Comparison of ENCODE assay signal across 11 mouse cellular contexts in the genomic region with DNA sequence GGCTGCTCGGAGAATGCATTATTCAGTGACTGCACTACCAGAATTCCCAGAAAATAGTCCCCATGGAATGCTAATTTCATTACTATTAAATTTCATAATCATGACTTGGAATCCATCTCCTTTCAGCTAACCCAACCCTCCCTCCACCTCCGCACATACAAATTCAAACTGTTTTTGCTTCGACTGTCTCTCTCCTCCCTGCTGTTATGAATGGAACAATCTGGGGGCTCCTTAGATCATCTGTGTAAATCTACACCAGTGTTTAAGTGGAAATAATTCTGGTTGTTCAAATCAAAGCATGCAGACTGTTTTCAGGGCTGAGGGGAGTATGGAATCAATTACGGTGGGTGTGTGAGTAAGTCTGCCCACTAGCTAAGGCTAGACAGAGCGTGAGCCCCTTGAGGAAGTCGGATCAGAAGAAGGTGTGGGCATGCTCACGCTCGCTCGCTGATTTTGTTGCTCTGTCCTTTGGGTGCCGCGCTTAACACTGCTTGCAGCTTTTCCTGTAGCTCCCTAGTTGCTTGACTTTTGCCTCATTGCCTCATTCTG.
A peak's percentile ranks its signal among the peaks of the same experiment; 100 is the strongest.
DNase-seq lines count a peak whose midpoint lies in the region; ATAC-seq lines count a peak whose summit lies in the region.
"Had no signal": no experiment of that assay in that cellular context is flagged by ENCODE, and none has a peak within 500 bp of the region (broad histone marks: within the 10 kb centered on the region; RNA-seq: fewer than 3 reads in every experiment).

No protein-coding gene starts in this region.

- no peaks in the 10 kb centered on the region for H3K36me3 ChIP-seq in liver, embryonic 15.5 days (replicated peaks)
- H3K36me3 ChIP-seq in embryonic facial prominence, embryonic 14.5 days (ENCODE audit: control insufficient read depth, insufficient read depth, low read length): no peaks in the 10 kb centered on the region
- H3K36me3 ChIP-seq in forebrain, embryonic 14.5 days (ENCODE audit: control insufficient read depth, insufficient read depth, low read length): no peaks in the 10 kb centered on the region
- H3K36me3 ChIP-seq in midbrain, embryonic 15.5 days (replicated peaks): no peaks in the 10 kb centered on the region

- peak overlapping the region; percentile 20; the same call in 1 of the 2 replicates for H3K4me2 ChIP-seq in liver, embryonic 15.5 days
- peak overlapping the region; percentile 14; the same call in 1 of the 2 replicates for H3K4me2 ChIP-seq in embryonic facial prominence, embryonic 14.5 days (ENCODE audit: low read depth, low read length)
- no peak overlapping the region for H3K4me2 ChIP-seq in forebrain, embryonic 14.5 days (ENCODE audit: low read length)
- H3K4me2 ChIP-seq in midbrain, embryonic 15.5 days: no peak overlapping the region; the same call in 1 of the 2 replicates
- H3K4me2 ChIP-seq: heart, embryonic 11.5 days had no signal

- no peak overlapping the region for H3K4me3 ChIP-seq in liver, embryonic 15.5 days (replicated peaks)
- H3K4me3 ChIP-seq in embryonic facial prominence, embryonic 14.5 days (ENCODE audit: low read depth, low read length): no peak overlapping the region
- no peak overlapping the region for H3K4me3 ChIP-seq in forebrain, embryonic 14.5 days (ENCODE audit: low read depth, low read length)
- H3K4me3 ChIP-seq in midbrain, embryonic 15.5 days: no peak overlapping the region

- H3K9ac ChIP-seq in liver, embryonic 15.5 days: no peak overlapping the region
- no peak overlapping the region for H3K9ac ChIP-seq in embryonic facial prominence, embryonic 14.5 days (ENCODE audit: low read depth, low read length)
- H3K9ac ChIP-seq in forebrain, embryonic 14.5 days (ENCODE audit: low read length): no peak overlapping the region
- H3K9ac ChIP-seq in midbrain, embryonic 15.5 days: no peak overlapping the region

- no peak for DNase-seq in liver
- peak; percentile 80 for DNase-seq in embryonic facial prominence, embryonic 14.5 days (ENCODE audit: low spot score)
- DNase-seq in forebrain, embryonic 14.5 days (ENCODE audit: low spot score): no peak
- DNase-seq in adrenal gland, postnatal 36 days: no peak
- no peak for DNase-seq in right cerebral cortex, postnatal 14 days
- DNase-seq: adrenal gland, postnatal 10 days; layer of hippocampus, postnatal 36 days had no signal

- 75% methylated on average over 11 of the region's 11 CpGs for WGBS in liver, embryonic 15.5 days (ENCODE audit: insufficient replicate concordance)
- whole genome bisulfite sequencing in embryonic facial prominence, embryonic 14.5 days: 16% methylated on average over 11 of the region's 11 CpGs
- WGBS in forebrain, embryonic 14.5 days: 69% methylated on average over 11 of the region's 11 CpGs
- WGBS in midbrain, embryonic 15.5 days: 55% methylated on average over 11 of the region's 11 CpGs

- H3K27ac ChIP-seq in liver, embryonic 15.5 days (replicated peaks): no peak overlapping the region
- peak overlapping the region; percentile 70 for H3K27ac ChIP-seq in embryonic facial prominence, embryonic 14.5 days (replicated peaks; ENCODE audit: low read depth, low read length)
- H3K27ac ChIP-seq in forebrain, embryonic 14.5 days (ENCODE audit: low read depth, low read length): peak overlapping the region; percentile 70; the same call in 1 of the 2 replicates
- H3K27ac ChIP-seq in midbrain, embryonic 15.5 days: 0 out of 2 replicates have a peak overlapping the region, but pooled peaks have one; percentile 3
- H3K27ac ChIP-seq: stomach, postnatal 0 days had no signal

- peaks cover 14% of the 10 kb centered on the region for H3K4me1 ChIP-seq in liver, embryonic 15.5 days (replicated peaks)
- peaks cover 65% of the 10 kb centered on the region for H3K4me1 ChIP-seq in embryonic facial prominence, embryonic 14.5 days (ENCODE audit: control insufficient read depth, insufficient read depth, low read length)
- H3K4me1 ChIP-seq in forebrain, embryonic 14.5 days (ENCODE audit: control insufficient read depth, insufficient read depth, low read length): peaks cover 47% of the 10 kb centered on the region
- peaks cover 55% of the 10 kb centered on the region for H3K4me1 ChIP-seq in midbrain, embryonic 15.5 days

- H3K27me3 ChIP-seq in liver, embryonic 15.5 days: no peaks in the 10 kb centered on the region
- H3K27me3 ChIP-seq in embryonic facial prominence, embryonic 14.5 days (replicated peaks; ENCODE audit: control insufficient read depth, insufficient read depth, low read length): no peaks in the 10 kb centered on the region
- no peaks in the 10 kb centered on the region for H3K27me3 ChIP-seq in forebrain, embryonic 14.5 days (replicated peaks; ENCODE audit: control insufficient read depth, insufficient read depth, low read length)
- no peaks in the 10 kb centered on the region for H3K27me3 ChIP-seq in midbrain, embryonic 15.5 days (replicated peaks)

- no peaks in the 10 kb centered on the region for H3K9me3 ChIP-seq in liver, embryonic 15.5 days (replicated peaks)
- no peaks in the 10 kb centered on the region for H3K9me3 ChIP-seq in embryonic facial prominence, embryonic 14.5 days (ENCODE audit: control insufficient read depth, low read length)
- no peaks in the 10 kb centered on the region for H3K9me3 ChIP-seq in forebrain, embryonic 14.5 days (replicated peaks; ENCODE audit: control insufficient read depth, low read length)
- H3K9me3 ChIP-seq in midbrain, embryonic 15.5 days: no peaks in the 10 kb centered on the region

- ATAC-seq in liver, embryonic 15.5 days (ENCODE audit: insufficient read depth): 0 out of 2 replicates have a peak, but pooled peaks have one; percentile 27
- ATAC-seq in embryonic facial prominence, embryonic 14.5 days (ENCODE audit: low read depth): peak; percentile 59
- ATAC-seq in forebrain, embryonic 14.5 days: no peak
- ATAC-seq in midbrain, embryonic 15.5 days (replicated peaks): no peak; the same call in 1 of the 2 replicates

Comparison
In these comparisons a context has a peak if more than half of its experiments do, and no peak if none do; other contexts are left out.
1. ATAC-seq: peak in liver, embryonic 15.5 days (single experiment) and embryonic facial prominence, embryonic 14.5 days (single experiment); none in forebrain, embryonic 14.5 days (single experiment) and midbrain, embryonic 15.5 days (single experiment).
2. H3K4me2 ChIP-seq: peak in liver, embryonic 15.5 days (single experiment) and embryonic facial prominence, embryonic 14.5 days (single experiment); none in forebrain, embryonic 14.5 days (single experiment) and midbrain, embryonic 15.5 days (single experiment).